Mouse (Mus musculus): Measurements from ENCODE around the gene Pold4. TPM values are rescaled to one million over a fixed set of nuclear protein-coding genes. Genes with fewer than 3 reads are reported as not detected.
A peak's percentile ranks its signal among the peaks of the same experiment; 100 is the strongest.

The Pold4 gene
- polyA plus RNA-seq, 1 experiment from 2014 or later = 87.8 TPM

GRCm38 (mm10) chr19:4230415-4230814 lies 1.3 kb upstream of the Pold4 start:
- H3K4me2 ChIP-seq (replicated peaks; ENCODE audit: low read depth) = no peak overlapping the region
- TF ChIP-seq CTCF (IDR thresholded peaks at IDR 0.05; ENCODE audit: low read depth) = no peak
- H3K9me3 ChIP-seq (ENCODE audit: control insufficient read depth) = no peaks in the 10 kb centered on the region
- H3K27me3 ChIP-seq (replicated peaks; ENCODE audit: control insufficient read depth, insufficient read depth, low read length) = no peaks in the 10 kb centered on the region
- peaks cover 7% of the 10 kb centered on the region for H3K4me1 ChIP-seq (replicated peaks; ENCODE audit: control insufficient read depth, insufficient read depth, low read length)
- H3K4me3 ChIP-seq (ENCODE audit: low read depth, low read length) = no peak overlapping the region
- ATAC-seq = no peak
- no peak overlapping the region for H3K27ac ChIP-seq (ENCODE audit: low read depth, low read length)
- WGBS = 62% methylated on average over 8 of the region's 8 CpGs
- no peak overlapping the region for H3K9ac ChIP-seq (ENCODE audit: low read depth, low read length)
- no peaks in the 10 kb centered on the region for H3K36me3 ChIP-seq (ENCODE audit: control insufficient read depth, insufficient read depth)

- Histone ChIP-seq H3K27me3 (replicated peaks; ENCODE audit: control insufficient read depth, insufficient read depth, low read length) (no peaks in the 10 kb centered on the region), H3K9me3 (ENCODE audit: control insufficient read depth) (no peaks in the 10 kb centered on the region), H3K4me3 (ENCODE audit: low read depth, low read length) (peak overlapping the region; percentile 53), H3K36me3 (ENCODE audit: control insufficient read depth, insufficient read depth) (no peaks in the 10 kb centered on the region), H3K27ac (ENCODE audit: low read depth, low read length) (peak overlapping the region; percentile 89), H3K4me2 (replicated peaks; ENCODE audit: low read depth) (peak overlapping the region; percentile 84), H3K4me1 (replicated peaks; ENCODE audit: control insufficient read depth, insufficient read depth, low read length) (peaks cover 7% of the 10 kb centered on the region), H3K9ac (ENCODE audit: low read depth, low read length) (peak overlapping the region; percentile 63)
- peak; percentile 65 for ATAC-seq
- no peak for TF ChIP-seq CTCF (IDR thresholded peaks at IDR 0.05; ENCODE audit: low read depth)
- WGBS = 18% methylated on average over 2 of the region's 2 CpGs
These were observed 480 bp downstream of the Pold4 start for GRCm38 (mm10) chr19:4232186-4232572.

- Histone ChIP-seq H3K4me3 (ENCODE audit: low read depth, low read length) (no peak overlapping the region), H3K27ac (ENCODE audit: low read depth, low read length) (peak overlapping the region; percentile 89; the same call in 1 of the 2 replicates), H3K9ac (ENCODE audit: low read depth, low read length) (peak overlapping the region; percentile 63; the same call in 1 of the 2 replicates), H3K4me1 (replicated peaks; ENCODE audit: control insufficient read depth, insufficient read depth, low read length) (peaks cover 7% of the 10 kb centered on the region), H3K9me3 (ENCODE audit: control insufficient read depth) (no peaks in the 10 kb centered on the region), H3K4me2 (replicated peaks; ENCODE audit: low read depth) (peak overlapping the region; percentile 84), H3K27me3 (replicated peaks; ENCODE audit: control insufficient read depth, insufficient read depth, low read length) (no peaks in the 10 kb centered on the region), H3K36me3 (ENCODE audit: control insufficient read depth, insufficient read depth) (no peaks in the 10 kb centered on the region)
- WGBS = 82% methylated on average over 7 of the region's 7 CpGs
- TF ChIP-seq CTCF (IDR thresholded peaks at IDR 0.05; ENCODE audit: low read depth) = no peak
- no peak for ATAC-seq
These were observed 952 bp downstream of the Pold4 start for GRCm38 (mm10) chr19:4232651-4233050.

GRCm38 (mm10) chr19:4234548-4234947 lies 2.8 kb downstream of the Pold4 start:
- no peak overlapping the region for H3K4me3 ChIP-seq (ENCODE audit: low read depth, low read length)
- H3K9ac ChIP-seq (ENCODE audit: low read depth, low read length) = no peak overlapping the region
- ATAC-seq = no peak
- peaks cover 5% of the 10 kb centered on the region; the same call in 1 of the 2 replicates for H3K4me1 ChIP-seq (replicated peaks; ENCODE audit: control insufficient read depth, insufficient read depth, low read length)
- 67% methylated on average over 4 of the region's 4 CpGs for WGBS
- no peak overlapping the region for H3K4me2 ChIP-seq (replicated peaks; ENCODE audit: low read depth)
- no peaks in the 10 kb centered on the region for H3K9me3 ChIP-seq (ENCODE audit: control insufficient read depth)
- no peak overlapping the region for H3K27ac ChIP-seq (ENCODE audit: low read depth, low read length)
- no peaks in the 10 kb centered on the region for H3K36me3 ChIP-seq (ENCODE audit: control insufficient read depth, insufficient read depth)
- no peak for TF ChIP-seq CTCF (IDR thresholded peaks at IDR 0.05; ENCODE audit: low read depth)
- no peaks in the 10 kb centered on the region for H3K27me3 ChIP-seq (replicated peaks; ENCODE audit: control insufficient read depth, insufficient read depth, low read length)

GRCm38 (mm10) chr19:4240247-4240668 lies 8.6 kb downstream of the Pold4 start:
- H3K27ac ChIP-seq (ENCODE audit: low read depth, low read length) = no peak overlapping the region
- H3K9ac ChIP-seq (ENCODE audit: low read depth, low read length) = no peak overlapping the region
- H3K4me1 ChIP-seq (replicated peaks; ENCODE audit: control insufficient read depth, insufficient read depth, low read length) = no peaks in the 10 kb centered on the region
- no peaks in the 10 kb centered on the region for H3K27me3 ChIP-seq (replicated peaks; ENCODE audit: control insufficient read depth, insufficient read depth, low read length)
- H3K4me2 ChIP-seq (replicated peaks; ENCODE audit: low read depth) = no peak overlapping the region
- H3K36me3 ChIP-seq (ENCODE audit: control insufficient read depth, insufficient read depth) = no peaks in the 10 kb centered on the region
- WGBS = 59% methylated on average over 8 of the region's 8 CpGs
- no peak for ATAC-seq
- no peak for TF ChIP-seq CTCF (IDR thresholded peaks at IDR 0.05; ENCODE audit: low read depth)
- H3K4me3 ChIP-seq (ENCODE audit: low read depth, low read length) = no peak overlapping the region
- no peaks in the 10 kb centered on the region for H3K9me3 ChIP-seq (ENCODE audit: control insufficient read depth)

GRCm38 (mm10) chr19:4242416-4242815 lies 10.7 kb downstream of the Pold4 start:
- no peaks in the 10 kb centered on the region for H3K4me1 ChIP-seq (replicated peaks; ENCODE audit: control insufficient read depth, insufficient read depth, low read length)
- 69% methylated on average over 3 of the region's 3 CpGs for WGBS

GRCm38 (mm10) chr19:4244775-4245174 lies 13.1 kb downstream of the Pold4 start:
- Histone ChIP-seq H3K4me2 (replicated peaks; ENCODE audit: low read depth) (no peak overlapping the region), H3K27me3 (replicated peaks; ENCODE audit: control insufficient read depth, insufficient read depth, low read length) (no peaks in the 10 kb centered on the region), H3K4me1 (replicated peaks; ENCODE audit: control insufficient read depth, insufficient read depth, low read length) (no peaks in the 10 kb centered on the region), H3K36me3 (ENCODE audit: control insufficient read depth, insufficient read depth) (no peaks in the 10 kb centered on the region), H3K9me3 (ENCODE audit: control insufficient read depth) (no peaks in the 10 kb centered on the region), H3K27ac (ENCODE audit: low read depth, low read length) (no peak overlapping the region), H3K9ac (ENCODE audit: low read depth, low read length) (no peak overlapping the region), H3K4me3 (ENCODE audit: low read depth, low read length) (no peak overlapping the region)
- no peak for TF ChIP-seq CTCF (IDR thresholded peaks at IDR 0.05; ENCODE audit: low read depth)
- WGBS = 71% methylated on average over 6 of the region's 6 CpGs
- 0 out of 2 replicates have a peak, but pooled peaks have one; percentile 39 for ATAC-seq

More at GRCm38 (mm10) chr19:4242416-4242815, 10.7 kb downstream of the Pold4 start:
- no peak overlapping the region for H3K27ac ChIP-seq (ENCODE audit: low read depth, low read length)
- H3K9me3 ChIP-seq (ENCODE audit: control insufficient read depth) = no peaks in the 10 kb centered on the region
- H3K27me3 ChIP-seq (replicated peaks; ENCODE audit: control insufficient read depth, insufficient read depth, low read length) = no peaks in the 10 kb centered on the region
- H3K9ac ChIP-seq (ENCODE audit: low read depth, low read length) = no peak overlapping the region
- no peak overlapping the region for H3K4me3 ChIP-seq (ENCODE audit: low read depth, low read length)
- no peak overlapping the region for H3K4me2 ChIP-seq (replicated peaks; ENCODE audit: low read depth)
- ATAC-seq = no peak
- H3K36me3 ChIP-seq (ENCODE audit: control insufficient read depth, insufficient read depth) = no peaks in the 10 kb centered on the region
- peak; percentile 55 for TF ChIP-seq CTCF (IDR thresholded peaks at IDR 0.05; ENCODE audit: low read depth)

Data from intestine, postnatal 0 days (tissue).